Mouse (Mus musculus): Measurements from ENCODE around the gene Slc38a2.

Slc38a2 gene

GRCm38 (mm10) chr15:96660590-96661141, 38.9 kb downstream of the Slc38a2 start:
- no peak for DNase-seq

GRCm38 (mm10) chr15:96658275-96658602, 41.3 kb downstream of the Slc38a2 start:
- no peak for DNase-seq

- no peak for DNase-seq
Measured at GRCm38 (mm10) chr15:96657576-96658274, 41.8 kb downstream of the Slc38a2 start.

GRCm38 (mm10) chr15:96655514-96655913, 44.0 kb downstream of the Slc38a2 start:
- DNase-seq, result no peak

GRCm38 (mm10) chr15:96654714-96655113, 44.8 kb downstream of the Slc38a2 start:
- DNase-seq, result no peak

GRCm38 (mm10) chr15:96653011-96653410, 46.5 kb downstream of the Slc38a2 start:
- DNase-seq, result no peak

GRCm38 (mm10) chr15:96652531-96652930, 47.0 kb downstream of the Slc38a2 start:
- DNase-seq, result peak; percentile 76 to 79

- no peak for DNase-seq
Measured at GRCm38 (mm10) chr15:96647376-96647775, 52.2 kb downstream of the Slc38a2 start.

GRCm38 (mm10) chr15:96642436-96643405, 56.8 kb downstream of the Slc38a2 start, which contains the start of gene Slc38a1:
TSS of gene Slc38a1 (minus strand) at chr15:96642913.
- peak; percentile 85 to 88 for DNase-seq

GRCm38 (mm10) chr15:96641821-96642435, 57.6 kb downstream of the Slc38a2 start:
- DNase-seq, result peak in 1 of 2 experiments; percentile 70

GRCm38 (mm10) chr15:96641111-96641820, 58.3 kb downstream of the Slc38a2 start:
- peak; percentile 90 to 92 for DNase-seq

- peak; percentile 46 to 49 for DNase-seq
Measured at GRCm38 (mm10) chr15:96640291-96640985, 59.1 kb downstream of the Slc38a2 start.

- DNase-seq, result peak in 1 of 2 experiments; percentile 36
Measured at GRCm38 (mm10) chr15:96639630-96640029, 59.9 kb downstream of the Slc38a2 start.

- peak; percentile 68 to 72 for DNase-seq
Measured at GRCm38 (mm10) chr15:96638656-96639055, 60.9 kb downstream of the Slc38a2 start.

GRCm38 (mm10) chr15:96638173-96638572, 61.4 kb downstream of the Slc38a2 start:
- peak; percentile 32 to 39 for DNase-seq
